ENCODE assay signal across 16 mouse cellular contexts in the genomic region with DNA sequence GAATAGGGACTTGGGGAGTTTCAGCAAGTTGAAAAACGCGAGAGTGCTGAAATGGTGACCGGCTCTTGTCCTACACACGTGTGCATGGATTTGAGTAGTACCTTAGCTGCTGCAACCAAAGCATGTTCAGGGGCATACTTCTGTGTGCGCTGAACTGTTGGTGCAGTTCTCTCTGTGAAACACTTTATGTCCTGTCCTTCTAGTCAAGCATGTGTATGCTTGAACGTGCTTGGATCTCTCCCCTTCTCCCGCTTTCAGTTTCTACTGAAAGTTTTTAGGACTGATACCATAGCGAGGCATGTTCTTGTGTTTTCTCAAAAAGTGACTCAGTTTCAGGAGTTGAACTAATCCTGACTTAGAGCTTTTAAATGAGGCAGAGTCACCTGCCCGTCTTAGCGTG. TPM values are rescaled to one million over a fixed set of nuclear protein-coding genes. Genes with fewer than 3 reads are reported as not detected.
DNase-seq lines count a peak whose midpoint lies in the region; ATAC-seq and TF ChIP-seq lines count a peak whose summit lies in the region.
"Had no signal": no experiment of that assay in that cellular context is flagged by ENCODE, and none has a peak within 500 bp of the region (broad histone marks: within the 10 kb centered on the region; RNA-seq: fewer than 3 reads in every experiment).

No protein-coding gene starts in this region.

- no peak overlapping the region for H3K27ac ChIP-seq in heart, embryonic 10.5 days
- 0 out of 2 replicates have a peak overlapping the region, but pooled peaks have one; percentile 3 for H3K27ac ChIP-seq in kidney, embryonic 15.5 days
- peak overlapping the region; percentile 37; the same call in 1 of the 2 replicates for H3K27ac ChIP-seq in CH12.LX (ENCODE audit: insufficient read depth, low read depth)
- no peak overlapping the region for H3K27ac ChIP-seq in limb, embryonic 10.5 days
- H3K27ac ChIP-seq: midbrain, embryonic 15.5 days; stomach, postnatal 0 days had no signal

- dilution Hi-C loops in CH12.LX (cut with MboI; ENCODE audit: extremely low pct_ligation_motif_present, extremely low pct_unique_long_range_greater_than_20kb, low sequenced_read_pairs), result no loop called here

- in situ Hi-C loops in CH12.LX (cut with MboI; ENCODE audit: low pct_ligation_motif_present, low pct_unique_long_range_greater_than_20kb, low sequenced_read_pairs), result no loop called here

- TF ChIP-seq POLR2A in CH12.LX (IDR thresholded peaks at IDR 0.05; ENCODE audit: low read depth, low read length), result no peak

- H3K4me3 ChIP-seq in heart, embryonic 10.5 days, result no peak overlapping the region
- no peak overlapping the region for H3K4me3 ChIP-seq in kidney, embryonic 15.5 days (replicated peaks)
- peak overlapping the region in 1 of 3 experiments; percentile 22 for H3K4me3 ChIP-seq in CH12.LX (replicated peaks in 1 of 3; ENCODE audit: low read depth in 2 of 3, low read length in 2 of 3, poor library complexity in 1 of 3)
- H3K4me3 ChIP-seq in limb, embryonic 10.5 days, result no peak overlapping the region
- H3K4me3 ChIP-seq: midbrain, embryonic 15.5 days had no signal

- no peak for TF ChIP-seq RAD21 in CH12.LX (IDR thresholded peaks at IDR 0.05; ENCODE audit: low read depth, low read length)

- no peak for TF ChIP-seq CTCF in CH12.LX (conservative IDR thresholded peaks at IDR 0.05 in 1 of 2, IDR thresholded peaks at IDR 0.05 in 1 of 2; ENCODE audit: low read depth in 2 of 2, low read length in 2 of 2)

- H3K9ac ChIP-seq in kidney, embryonic 15.5 days, result no peak overlapping the region
- H3K9ac ChIP-seq in CH12.LX (ENCODE audit: insufficient read depth, low read depth), result peak overlapping the region; percentile 49
- H3K9ac ChIP-seq: midbrain, embryonic 15.5 days had no signal

- no peak overlapping the region for H3K4me2 ChIP-seq in kidney, embryonic 15.5 days
- H3K4me2 ChIP-seq in CH12.LX (ENCODE audit: insufficient read depth, low read depth, poor library complexity, severe bottlenecking), result peak overlapping the region; percentile 64
- H3K4me2 ChIP-seq: midbrain, embryonic 15.5 days had no signal

- no peak for ATAC-seq in kidney, embryonic 15.5 days (replicated peaks; ENCODE audit: low FRiP score)
- ATAC-seq: midbrain, embryonic 15.5 days had no signal

- 89% methylated on average over 10 of the region's 10 CpGs for WGBS in heart, embryonic 10.5 days
- 85% methylated on average over 10 of the region's 10 CpGs for WGBS in kidney, embryonic 15.5 days
- 92% methylated on average over 10 of the region's 10 CpGs for WGBS in limb, embryonic 10.5 days

- peaks cover 79% of the 10 kb centered on the region for H3K79me2 ChIP-seq in CH12.LX (replicated peaks; ENCODE audit: control insufficient read depth, extremely low read depth, insufficient read depth, poor library complexity, severe bottlenecking)

- no peaks in the 10 kb centered on the region for H3K9me3 ChIP-seq in heart, embryonic 10.5 days
- H3K9me3 ChIP-seq in kidney, embryonic 15.5 days (replicated peaks), result no peaks in the 10 kb centered on the region
- H3K9me3 ChIP-seq in CH12.LX (replicated peaks; ENCODE audit: low read length), result no peaks in the 10 kb centered on the region
- no peaks in the 10 kb centered on the region for H3K9me3 ChIP-seq in limb, embryonic 10.5 days (replicated peaks)
- H3K9me3 ChIP-seq: midbrain, embryonic 15.5 days had no signal

- H3K4me1 ChIP-seq in heart, embryonic 10.5 days, result peaks cover 22% of the 10 kb centered on the region
- peaks cover 44% of the 10 kb centered on the region for H3K4me1 ChIP-seq in kidney, embryonic 15.5 days
- H3K4me1 ChIP-seq in CH12.LX (ENCODE audit: control insufficient read depth in 1 of 2, insufficient read depth in 2 of 2), result peaks cover 10 to 49% of the 10 kb centered on the region in 2 experiments
- H3K4me1 ChIP-seq in limb, embryonic 10.5 days, result peaks cover 33% of the 10 kb centered on the region

- peak; percentile 28 for DNase-seq in heart, embryonic 10.5 days (ENCODE audit: low spot score)
- DNase-seq in heart, adult 8-10 months (ENCODE audit: low spot score), result no peak
- no peak for DNase-seq in kidney, postnatal 25 days
- DNase-seq in CH12.LX (ENCODE audit: extremely low read depth), result no peak
- peak; percentile 27 for DNase-seq in limb, embryonic 10.5 days (ENCODE audit: low spot score)
- no peak for DNase-seq in right cerebral cortex, adult 18-20 months
- DNase-seq in right cerebral cortex, adult 2 months (ENCODE audit: low spot score in 2 of 2), result no peak
- DNase-seq: adrenal gland, postnatal 36 days; cerebellum, adult 8-10 months; gastrocnemius, postnatal 10 days; left cerebral cortex, postnatal 4 days; lung, adult 2 months; right cerebral cortex, postnatal 14 days had no signal

- H3K36me3 ChIP-seq in heart, embryonic 10.5 days, result no peaks in the 10 kb centered on the region
- H3K36me3 ChIP-seq in kidney, embryonic 15.5 days, result no peaks in the 10 kb centered on the region
- H3K36me3 ChIP-seq in CH12.LX (replicated peaks in 1 of 2; ENCODE audit: control insufficient read depth in 1 of 2, insufficient read depth in 1 of 2, low read length in 1 of 2), result peaks cover 0 to 25% of the 10 kb centered on the region in 2 experiments
- no peaks in the 10 kb centered on the region for H3K36me3 ChIP-seq in limb, embryonic 10.5 days
- H3K36me3 ChIP-seq: midbrain, embryonic 15.5 days had no signal

- peaks cover 15% of the 10 kb centered on the region; the same call in 1 of the 2 replicates for H3K27me3 ChIP-seq in heart, embryonic 10.5 days (ENCODE audit: insufficient read depth, poor library complexity, severe bottlenecking)
- H3K27me3 ChIP-seq in kidney, embryonic 15.5 days, result no peaks in the 10 kb centered on the region
- H3K27me3 ChIP-seq in CH12.LX (replicated peaks), result no peaks in the 10 kb centered on the region
- H3K27me3 ChIP-seq in limb, embryonic 10.5 days (ENCODE audit: low read depth, poor library complexity, severe bottlenecking), result no peaks in the 10 kb centered on the region
- H3K27me3 ChIP-seq: midbrain, embryonic 15.5 days had no signal

- TF ChIP-seq EP300 in CH12.LX (IDR thresholded peaks at IDR 0.05; ENCODE audit: low read length), result peak; percentile 9; the same call in 1 of the 2 replicates

TF ChIP-seq in CH12.LX, 34 proteins besides CTCF, POLR2A, EP300 and RAD21:
- TF ChIP-seq ZKSCAN1 (IDR thresholded peaks at IDR 0.05; ENCODE audit: borderline replicate concordance, low read depth, low read length) (no peak), UBTF (IDR thresholded peaks at IDR 0.05; ENCODE audit: low read depth, low read length) (no peak), CHD1 (IDR thresholded peaks at IDR 0.05; ENCODE audit: low read depth, low read length) (peak; percentile 73; the same call in 1 of the 2 replicates), ZC3H11A (IDR thresholded peaks at IDR 0.05; ENCODE audit: low read depth, low read length) (no peak), SMC3 (IDR thresholded peaks at IDR 0.05; ENCODE audit: low read depth, low read length) (no peak), CHD2 (IDR thresholded peaks at IDR 0.05; ENCODE audit: low read length) (no peak), TCF12 (IDR thresholded peaks at IDR 0.05; ENCODE audit: low read depth, low read length) (no peak), SIN3A (IDR thresholded peaks at IDR 0.05; ENCODE audit: low read length) (peak; percentile 51; the same call in 1 of the 2 replicates), MAX (IDR thresholded peaks at IDR 0.05; ENCODE audit: low read length) (peak; percentile 54; the same call in 1 of the 2 replicates), ETS1 (conservative IDR thresholded peaks at IDR 0.05; ENCODE audit: low read depth, low read length) (no peak), BHLHE40 (IDR thresholded peaks at IDR 0.05; ENCODE audit: low read depth, low read length) (peak; percentile 67), ZMIZ1 (IDR thresholded peaks at IDR 0.05; ENCODE audit: low read depth, low read length) (no peak), JUN (IDR thresholded peaks at IDR 0.05; ENCODE audit: insufficient read depth, low read depth, low read length) (no peak), KAT2A (IDR thresholded peaks at IDR 0.05; ENCODE audit: insufficient replicate concordance, low read length) (no peak), USF2 (conservative IDR thresholded peaks at IDR 0.05; ENCODE audit: low read depth, low read length) (no peak), E2F4 (IDR thresholded peaks at IDR 0.05; ENCODE audit: insufficient replicate concordance, low read depth, low read length) (no peak)
TF ChIP-seq in CH12.LX: peak in this region for 4.

RNA-seq across cellular contexts. Expression of gene Bmp2k, which starts 3.7 kb away (rescaled TPM):
- polyA plus RNA-seq in heart, embryonic 10.5 days (2016; fragmentation: Nextera tagmentation; extraction: Ambion mirVana), result 10.2 and 12.3 TPM in 2 replicates
- 1 to 10 TPM; 6.3 to 6.9 (median 6.6) TPM for total RNA-seq in heart, adult 8-10 months (2022)
- polyA plus RNA-seq in kidney, embryonic 15.5 days (2015; fragmentation: Nextera tagmentation; extraction: Ambion mirVana), result 10.1 and 10.2 TPM in 2 replicates
- 8.9 and 9.7 TPM in 2 replicates for total RNA-seq in CH12.LX (2012; rRNA removed)
- total RNA-seq in CH12.LX (2014; rRNA removed), result 9.1 and 9.6 TPM in 2 replicates
- 7.5 and 7.9 TPM in 2 replicates for polyA plus RNA-seq in CH12.LX (2012; ENCODE audit: insufficient read length, low read depth)
- polyA plus RNA-seq in limb, embryonic 10.5 days (2016; fragmentation: Nextera tagmentation; extraction: Ambion mirVana), result 7.5 and 8.5 TPM in 2 replicates

Comparison
In these comparisons a context has a peak if more than half of its experiments do, and no peak if none do; other contexts are left out.
1. DNase-seq: peak in heart, embryonic 10.5 days (single experiment) and limb, embryonic 10.5 days (single experiment); none in heart, adult 8-10 months (single experiment), kidney, postnatal 25 days (0 of 2), CH12.LX (single experiment), right cerebral cortex, adult 18-20 months (single experiment) and right cerebral cortex, adult 2 months (0 of 2).
2. H3K27ac ChIP-seq: peak in kidney, embryonic 15.5 days (single experiment) and CH12.LX (single experiment); none in heart, embryonic 10.5 days (single experiment) and limb, embryonic 10.5 days (single experiment).